Mouse (Mus musculus): ENCODE measurements around the gene Cnot11. TPM values are rescaled to one million over a fixed set of nuclear protein-coding genes. Genes with fewer than 3 reads are reported as not detected.

Cnot11 gene
- polyA plus RNA-seq, 1 experiment from 2014 or later: 19.8 TPM

DNA sequence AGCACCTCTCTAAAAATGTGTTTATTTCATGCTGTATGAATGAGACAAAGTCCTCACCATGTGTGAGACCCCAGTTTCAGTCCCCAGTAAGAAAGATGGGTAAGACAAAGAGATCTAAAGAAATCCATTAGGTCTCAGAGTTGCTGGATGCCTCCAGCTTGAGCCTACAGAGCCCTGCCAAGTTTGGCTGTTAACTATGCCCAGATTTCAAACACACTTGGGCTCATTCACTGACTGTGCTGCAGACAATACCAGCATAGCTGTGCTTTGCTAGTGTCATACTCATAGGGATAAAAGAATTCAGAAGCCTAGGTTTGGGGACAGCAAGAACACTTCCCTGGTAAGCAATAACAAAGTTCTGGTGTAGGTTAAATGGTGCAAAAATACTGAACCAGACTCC, 33.3 kb downstream of the Cnot11 start:
- Histone ChIP-seq H3K27me3 (replicated peaks; ENCODE audit: control insufficient read depth, insufficient read depth, low read length) (no peaks in the 10 kb centered on the region), H3K9ac (ENCODE audit: low read length) (no peak overlapping the region), H3K27ac (ENCODE audit: low read depth, low read length) (no peak overlapping the region; the same call in 1 of the 2 replicates), H3K4me3 (ENCODE audit: low read depth, low read length) (no peak overlapping the region), H3K9me3 (replicated peaks; ENCODE audit: control insufficient read depth, low read length) (no peaks in the 10 kb centered on the region), H3K36me3 (ENCODE audit: control insufficient read depth, insufficient read depth, low read length) (peaks cover 7% of the 10 kb centered on the region), H3K4me2 (ENCODE audit: low read length) (no peak overlapping the region), H3K4me1 (ENCODE audit: control insufficient read depth, insufficient read depth, low read length) (no peaks in the 10 kb centered on the region)
- ATAC-seq (no peak), DNase-seq (ENCODE audit: low spot score) (peak; percentile 63)

DNA sequence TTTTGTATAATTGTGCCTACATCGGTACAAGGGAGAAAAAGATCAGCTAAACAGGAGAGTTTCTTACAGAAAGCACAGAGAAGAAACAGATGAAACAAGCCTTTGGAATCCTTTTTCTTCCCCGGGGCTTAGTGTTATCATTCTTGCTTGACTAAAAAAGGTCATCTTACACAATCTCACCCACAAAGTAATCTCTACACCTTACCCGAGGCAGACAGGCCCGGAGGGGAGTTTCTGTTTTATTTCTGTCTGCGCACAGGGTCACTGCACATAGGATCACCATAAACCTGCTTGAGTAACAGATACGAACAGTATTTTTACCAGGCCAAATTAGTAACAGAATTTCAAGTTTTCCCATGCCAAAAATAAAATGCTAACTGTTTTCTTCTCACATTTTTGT, 36.9 kb downstream of the Cnot11 start:
- 78% methylated on average over 6 of the region's 6 CpGs for WGBS

DNA sequence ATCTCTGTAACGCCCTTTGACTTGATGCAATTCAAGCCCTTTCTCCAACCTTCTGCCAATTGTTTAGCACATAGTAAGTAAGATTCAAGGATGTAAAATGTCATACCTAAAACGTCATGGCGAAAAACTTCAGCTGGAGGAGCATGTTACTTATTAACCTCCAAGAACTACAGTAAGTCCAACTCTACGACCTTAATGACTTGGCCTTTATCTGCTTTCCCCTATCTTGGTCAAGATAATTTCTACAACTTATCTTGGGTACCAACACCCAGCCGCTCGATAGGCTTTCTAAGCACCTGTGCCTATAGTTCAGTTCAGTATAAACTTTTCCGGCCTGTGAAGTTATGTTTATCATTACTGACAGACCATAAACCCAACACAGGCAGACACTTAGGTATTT, 39.1 kb downstream of the Cnot11 start:
- Histone ChIP-seq H3K4me3 (ENCODE audit: low read depth, low read length) (no peak overlapping the region), H3K4me2 (ENCODE audit: low read length) (no peak overlapping the region), H3K9me3 (replicated peaks; ENCODE audit: control insufficient read depth, low read length) (no peaks in the 10 kb centered on the region), H3K9ac (ENCODE audit: low read length) (no peak overlapping the region), H3K27ac (ENCODE audit: low read depth, low read length) (no peak overlapping the region), H3K36me3 (ENCODE audit: control insufficient read depth, insufficient read depth, low read length) (no peaks in the 10 kb centered on the region), H3K4me1 (ENCODE audit: control insufficient read depth, insufficient read depth, low read length) (peaks cover 16% of the 10 kb centered on the region), H3K27me3 (replicated peaks; ENCODE audit: control insufficient read depth, insufficient read depth, low read length) (no peaks in the 10 kb centered on the region)
- 93% methylated on average over 7 of the region's 7 CpGs for WGBS
- DNase-seq (ENCODE audit: low spot score): no peak
- ATAC-seq: no peak

More for the DNA sequence above, 36.9 kb downstream of the Cnot11 start:
- ATAC-seq (no peak), DNase-seq (ENCODE audit: low spot score) (no peak)
- no peaks in the 10 kb centered on the region for H3K27me3 ChIP-seq (replicated peaks; ENCODE audit: control insufficient read depth, insufficient read depth, low read length)
- H3K4me3 ChIP-seq (ENCODE audit: low read depth, low read length): no peak overlapping the region
- no peaks in the 10 kb centered on the region for H3K36me3 ChIP-seq (ENCODE audit: control insufficient read depth, insufficient read depth, low read length)
- peaks cover 12% of the 10 kb centered on the region for H3K4me1 ChIP-seq (ENCODE audit: control insufficient read depth, insufficient read depth, low read length)
- no peaks in the 10 kb centered on the region for H3K9me3 ChIP-seq (replicated peaks; ENCODE audit: control insufficient read depth, low read length)
- no peak overlapping the region for H3K9ac ChIP-seq (ENCODE audit: low read length)
- no peak overlapping the region for H3K4me2 ChIP-seq (ENCODE audit: low read length)
- no peak overlapping the region for H3K27ac ChIP-seq (ENCODE audit: low read depth, low read length)

DNA sequence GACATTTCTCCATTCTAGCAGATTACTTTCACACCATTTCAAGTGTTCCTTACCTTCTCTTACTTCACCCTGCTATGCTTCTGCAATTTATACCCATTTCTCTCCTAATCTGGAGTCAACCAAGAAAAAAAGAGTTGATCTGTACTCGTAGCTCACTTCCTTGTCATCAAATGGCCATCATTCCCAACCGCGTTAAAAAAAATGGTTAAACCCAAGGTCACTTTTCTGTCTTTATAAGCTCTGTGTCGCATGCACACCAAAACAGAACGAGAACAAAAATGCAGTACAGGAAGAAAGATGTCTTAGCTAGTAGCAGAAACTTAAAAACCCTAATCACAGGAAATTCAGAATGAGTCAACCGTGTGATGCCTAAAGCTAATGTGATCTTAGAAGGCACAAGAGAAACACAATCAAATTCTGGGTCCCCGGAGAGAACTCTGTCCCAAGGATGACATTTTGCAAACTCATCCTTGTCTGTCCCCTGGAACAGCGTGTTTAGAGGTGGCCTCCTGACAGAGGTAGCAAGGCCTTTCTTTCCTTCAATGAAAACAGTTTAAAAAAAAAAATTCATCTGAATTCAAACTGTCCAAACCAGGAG, 41.1 kb downstream of the Cnot11 start:
- no peaks in the 10 kb centered on the region for H3K36me3 ChIP-seq (ENCODE audit: control insufficient read depth, insufficient read depth, low read length)
- H3K4me1 ChIP-seq (ENCODE audit: control insufficient read depth, insufficient read depth, low read length): peaks cover 16% of the 10 kb centered on the region
- no peaks in the 10 kb centered on the region for H3K27me3 ChIP-seq (replicated peaks; ENCODE audit: control insufficient read depth, insufficient read depth, low read length)
- DNase-seq (ENCODE audit: low spot score): no peak
- 0 out of 2 replicates have a peak overlapping the region, but pooled peaks have one; percentile 98 for H3K27ac ChIP-seq (ENCODE audit: low read depth, low read length)
- ATAC-seq: no peak
- peak overlapping the region; percentile 73 for H3K4me2 ChIP-seq (ENCODE audit: low read length)
- no peaks in the 10 kb centered on the region for H3K9me3 ChIP-seq (replicated peaks; ENCODE audit: control insufficient read depth, low read length)
- peak overlapping the region; percentile 91 for H3K9ac ChIP-seq (ENCODE audit: low read length)
- H3K4me3 ChIP-seq (ENCODE audit: low read depth, low read length): peak overlapping the region; percentile 90
- 16% methylated on average over 8 of the region's 8 CpGs for WGBS

DNA sequence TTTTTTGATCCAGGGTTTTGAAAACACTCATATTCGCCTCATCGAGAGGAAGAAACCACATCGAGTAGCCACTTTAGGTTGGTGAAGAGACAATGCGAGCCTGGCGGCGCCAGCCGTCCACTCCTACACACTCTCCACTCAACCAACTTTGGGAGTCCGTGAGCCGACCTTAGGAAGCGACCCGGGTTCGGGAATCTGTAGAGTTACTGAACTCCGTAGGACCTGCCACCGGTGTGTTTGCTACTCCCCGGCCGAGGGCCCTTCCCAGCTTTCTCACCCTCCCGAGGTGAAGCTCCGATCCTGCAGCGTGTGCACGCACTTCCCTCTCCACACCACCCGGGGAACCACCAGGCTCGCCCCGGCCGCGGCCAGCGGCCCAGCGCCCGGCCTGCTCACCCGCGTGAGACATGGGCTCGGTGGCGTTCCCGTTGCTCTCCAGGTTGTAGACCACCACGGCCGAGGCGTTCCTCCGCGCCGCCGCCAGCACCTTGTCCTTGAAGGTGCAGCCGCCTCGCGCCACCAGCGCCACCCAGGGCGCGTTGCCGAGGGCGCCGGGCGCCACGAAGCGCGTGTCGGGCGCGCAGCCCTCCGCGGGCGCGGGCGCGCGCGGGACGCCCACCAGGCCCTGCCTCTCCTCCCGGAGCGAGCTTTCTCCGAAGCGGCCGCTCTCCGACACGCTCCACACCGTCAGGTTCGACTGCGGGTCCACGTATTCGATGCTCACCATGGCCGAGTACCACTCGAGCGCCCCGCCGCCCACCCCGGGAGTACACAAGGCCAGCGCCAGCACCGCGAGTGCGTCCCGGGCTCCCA, 41.8 kb downstream of the Cnot11 start:
- under 1% methylated on average over 87 of the region's 88 CpGs for WGBS
- H3K27me3 ChIP-seq (replicated peaks; ENCODE audit: control insufficient read depth, insufficient read depth, low read length): no peaks in the 10 kb centered on the region
- DNase-seq (ENCODE audit: low spot score): peak; percentile 64
- peak; percentile 85 for ATAC-seq
- H3K9ac ChIP-seq (ENCODE audit: low read length): peak overlapping the region; percentile 91
- H3K27ac ChIP-seq (ENCODE audit: low read depth, low read length): peak overlapping the region; percentile 98
- peak overlapping the region; percentile 73 for H3K4me2 ChIP-seq (ENCODE audit: low read length)
- peaks cover 16% of the 10 kb centered on the region for H3K4me1 ChIP-seq (ENCODE audit: control insufficient read depth, insufficient read depth, low read length)
- no peaks in the 10 kb centered on the region for H3K36me3 ChIP-seq (ENCODE audit: control insufficient read depth, insufficient read depth, low read length)
- no peaks in the 10 kb centered on the region for H3K9me3 ChIP-seq (replicated peaks; ENCODE audit: control insufficient read depth, low read length)
- peak overlapping the region; percentile 90 for H3K4me3 ChIP-seq (ENCODE audit: low read depth, low read length)

DNA sequence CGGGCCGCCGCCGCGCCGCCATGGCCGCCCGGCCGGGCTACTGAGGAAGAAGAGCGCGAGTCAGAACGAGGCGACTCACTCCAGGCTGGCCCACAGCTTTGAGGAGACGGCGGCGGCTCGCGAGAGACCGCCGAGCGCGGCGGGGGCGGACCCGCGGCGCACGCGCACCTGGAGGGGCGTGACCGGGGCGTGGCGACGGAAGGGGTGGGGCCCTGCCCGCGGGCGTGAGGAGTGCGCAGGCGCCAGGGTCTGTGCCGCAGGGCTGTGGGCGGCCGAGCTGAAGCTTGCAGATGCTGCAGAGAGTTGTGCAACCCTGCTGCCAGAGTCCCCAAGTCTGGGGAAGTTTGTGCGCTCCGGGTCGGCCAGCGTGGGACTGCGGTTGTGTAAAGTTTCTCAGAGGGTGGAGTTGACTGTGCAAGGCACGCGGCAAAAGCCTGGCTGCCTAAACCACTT, 42.5 kb downstream of the Cnot11 start, which contains the start of gene Rnf149:
Rnf149 (minus strand) TSS at position 153 of the 453 bp plus-strand sequence.
- Histone ChIP-seq H3K27ac (ENCODE audit: low read depth, low read length) (peak within 1 kb of the TSS; percentile 98), H3K9me3 (replicated peaks; ENCODE audit: control insufficient read depth, low read length) (no peaks in the 10 kb centered on the region), H3K36me3 (ENCODE audit: control insufficient read depth, insufficient read depth, low read length) (no peaks in the 10 kb centered on the region), H3K4me2 (ENCODE audit: low read length) (peak within 1 kb of the TSS; percentile 73), H3K27me3 (replicated peaks; ENCODE audit: control insufficient read depth, insufficient read depth, low read length) (no peaks in the 10 kb centered on the region), H3K4me1 (ENCODE audit: control insufficient read depth, insufficient read depth, low read length) (peaks cover 16% of the 10 kb centered on the region), H3K4me3 (ENCODE audit: low read depth, low read length) (peak within 1 kb of the TSS; percentile 90), H3K9ac (ENCODE audit: low read length) (peak within 1 kb of the TSS; percentile 91)
- ATAC-seq: peak; percentile 97
- peak; percentile 94 for DNase-seq (ENCODE audit: low spot score)
- under 1% methylated on average over 48 of the region's 49 CpGs for WGBS

DNA sequence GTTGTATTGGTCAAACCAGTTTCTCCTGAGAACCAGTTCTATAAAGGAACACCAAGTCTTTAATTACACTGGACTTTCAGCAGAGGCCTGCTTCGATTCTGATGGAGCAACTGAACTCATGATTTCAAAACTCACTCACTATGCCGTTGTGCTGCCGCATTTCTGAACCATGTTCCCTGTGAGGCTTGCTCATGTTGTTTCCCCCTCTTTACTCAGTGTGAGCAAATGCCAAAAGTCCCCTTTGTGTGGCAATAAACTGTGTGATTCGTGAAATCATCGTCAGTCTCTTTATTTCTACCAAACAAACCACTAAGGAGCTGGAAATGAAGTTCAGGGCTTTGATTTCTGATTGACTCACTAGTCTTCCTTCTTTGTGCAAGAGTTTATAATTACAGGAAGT, 43.7 kb downstream of the Cnot11 start:
- Histone ChIP-seq H3K4me1 (ENCODE audit: control insufficient read depth, insufficient read depth, low read length) (peaks cover 16% of the 10 kb centered on the region), H3K27ac (ENCODE audit: low read depth, low read length) (no peak overlapping the region), H3K4me2 (ENCODE audit: low read length) (no peak overlapping the region), H3K27me3 (replicated peaks; ENCODE audit: control insufficient read depth, insufficient read depth, low read length) (no peaks in the 10 kb centered on the region), H3K9ac (ENCODE audit: low read length) (no peak overlapping the region), H3K9me3 (replicated peaks; ENCODE audit: control insufficient read depth, low read length) (no peaks in the 10 kb centered on the region), H3K36me3 (ENCODE audit: control insufficient read depth, insufficient read depth, low read length) (no peaks in the 10 kb centered on the region), H3K4me3 (ENCODE audit: low read depth, low read length) (no peak overlapping the region)
- WGBS: 84% methylated on average over 5 of the region's 5 CpGs
- ATAC-seq (no peak), DNase-seq (ENCODE audit: low spot score) (no peak)

DNA sequence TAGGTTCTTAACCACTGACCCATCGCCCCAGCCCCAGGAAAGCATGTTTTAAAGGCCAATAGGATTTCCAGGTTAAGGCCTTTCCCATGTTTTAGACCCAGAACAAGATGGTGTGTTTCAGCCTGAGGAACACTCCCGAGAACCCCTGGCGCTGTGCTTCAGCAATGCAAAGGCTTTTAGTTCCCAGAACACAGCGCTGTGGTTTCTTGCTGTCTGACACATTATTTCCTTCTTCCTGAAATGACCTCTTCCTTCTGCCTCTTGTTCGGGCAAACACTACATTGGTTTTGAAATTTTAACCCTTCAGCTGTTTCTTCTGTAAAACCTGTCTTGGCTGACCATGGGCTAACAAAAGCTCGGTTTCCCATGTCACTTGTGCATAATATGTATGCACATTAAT, 44.3 kb downstream of the Cnot11 start:
- ATAC-seq (no peak), DNase-seq (ENCODE audit: low spot score) (no peak)
- H3K4me3 ChIP-seq (ENCODE audit: low read depth, low read length): no peak overlapping the region
- no peaks in the 10 kb centered on the region for H3K9me3 ChIP-seq (replicated peaks; ENCODE audit: control insufficient read depth, low read length)
- H3K27ac ChIP-seq (ENCODE audit: low read depth, low read length): no peak overlapping the region
- WGBS: 90% methylated on average over 6 of the region's 6 CpGs
- no peak overlapping the region for H3K4me2 ChIP-seq (ENCODE audit: low read length)
- no peak overlapping the region for H3K9ac ChIP-seq (ENCODE audit: low read length)
- no peaks in the 10 kb centered on the region for H3K36me3 ChIP-seq (ENCODE audit: control insufficient read depth, insufficient read depth, low read length)
- H3K27me3 ChIP-seq (replicated peaks; ENCODE audit: control insufficient read depth, insufficient read depth, low read length): no peaks in the 10 kb centered on the region
- peaks cover 13% of the 10 kb centered on the region for H3K4me1 ChIP-seq (ENCODE audit: control insufficient read depth, insufficient read depth, low read length)

DNA sequence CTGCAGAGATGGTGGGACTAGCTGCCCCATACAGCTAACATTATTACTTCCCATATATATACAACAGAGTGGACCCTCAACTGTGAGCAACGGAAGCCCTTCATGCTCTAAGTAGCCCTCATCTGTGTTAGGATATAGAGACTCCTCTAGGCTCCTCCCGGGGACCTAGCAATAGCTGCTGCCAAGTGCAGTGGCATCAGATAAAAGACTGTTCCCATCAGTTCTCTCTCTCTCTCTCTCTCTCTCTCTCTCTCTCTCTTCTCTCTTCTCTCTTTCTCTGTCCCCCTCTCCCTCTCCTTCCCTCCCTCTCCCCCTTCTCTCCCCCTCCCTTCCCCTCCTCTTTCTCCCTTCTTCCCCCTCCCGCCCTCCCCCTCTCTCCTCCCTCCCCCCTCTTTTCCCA, 46.4 kb downstream of the Cnot11 start:
- Histone ChIP-seq H3K27ac (ENCODE audit: low read depth, low read length) (no peak overlapping the region), H3K9ac (ENCODE audit: low read length) (no peak overlapping the region), H3K9me3 (replicated peaks; ENCODE audit: control insufficient read depth, low read length) (no peaks in the 10 kb centered on the region), H3K4me2 (ENCODE audit: low read length) (no peak overlapping the region), H3K4me3 (ENCODE audit: low read depth, low read length) (no peak overlapping the region), H3K36me3 (ENCODE audit: control insufficient read depth, insufficient read depth, low read length) (no peaks in the 10 kb centered on the region), H3K27me3 (replicated peaks; ENCODE audit: control insufficient read depth, insufficient read depth, low read length) (no peaks in the 10 kb centered on the region), H3K4me1 (ENCODE audit: control insufficient read depth, insufficient read depth, low read length) (0 out of 2 replicates have a peak, but pooled peaks cover 3% of the 10 kb centered on the region)
- DNase-seq (ENCODE audit: low spot score) (no peak), ATAC-seq (no peak)
- 81% methylated on average over 2 of the region's 3 CpGs for WGBS

Data from forebrain, embryonic 14.5 days (tissue).